Mouse (Mus musculus): ENCODE measurements around the gene Klhl26.

Gene Klhl26

DNA sequence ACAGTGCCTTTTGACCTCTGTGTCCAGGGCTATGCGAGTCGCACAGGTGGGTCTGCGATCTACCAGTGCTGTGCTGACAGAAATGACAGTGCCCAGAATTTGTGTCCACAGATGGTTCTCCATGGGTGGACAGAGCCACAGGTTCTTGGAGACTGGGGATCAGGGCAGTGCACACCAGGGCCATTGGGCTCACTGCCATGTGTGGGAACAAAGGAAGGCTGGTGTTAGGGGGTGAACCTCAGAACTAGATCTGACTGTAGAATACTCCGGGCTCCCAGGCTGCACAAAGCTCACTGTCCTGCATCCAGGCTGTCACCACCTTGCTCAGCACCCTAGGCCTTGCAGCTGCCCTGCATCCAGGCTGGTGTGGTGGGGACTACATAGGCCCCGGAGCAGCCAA, 66.5 kb downstream of the Klhl26 start:
- DNase-seq (ENCODE audit: low spot score), result no peak

DNA sequence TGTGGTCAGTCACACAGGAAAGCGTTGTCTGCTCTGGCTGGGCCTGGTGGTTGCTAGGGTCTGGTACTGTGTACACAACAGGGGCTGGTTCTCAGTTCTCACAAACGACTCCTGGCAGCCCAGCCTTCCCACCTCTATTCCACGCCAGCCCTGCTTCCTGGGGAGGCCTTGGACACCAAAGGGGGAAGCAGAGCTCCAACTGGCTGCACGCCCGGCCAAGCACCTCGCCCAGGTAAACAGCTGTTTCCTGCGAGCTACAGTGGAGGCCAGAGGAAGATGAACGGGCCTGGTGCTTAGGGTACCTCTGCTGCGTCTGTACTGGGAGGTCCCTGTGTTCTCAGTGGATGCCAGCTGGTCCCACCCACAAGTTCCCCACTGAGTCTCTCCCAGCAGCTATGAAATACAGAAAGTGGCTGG, 67.3 kb downstream of the Klhl26 start:
- DNase-seq (ENCODE audit: low spot score), result peak; percentile 46

DNA sequence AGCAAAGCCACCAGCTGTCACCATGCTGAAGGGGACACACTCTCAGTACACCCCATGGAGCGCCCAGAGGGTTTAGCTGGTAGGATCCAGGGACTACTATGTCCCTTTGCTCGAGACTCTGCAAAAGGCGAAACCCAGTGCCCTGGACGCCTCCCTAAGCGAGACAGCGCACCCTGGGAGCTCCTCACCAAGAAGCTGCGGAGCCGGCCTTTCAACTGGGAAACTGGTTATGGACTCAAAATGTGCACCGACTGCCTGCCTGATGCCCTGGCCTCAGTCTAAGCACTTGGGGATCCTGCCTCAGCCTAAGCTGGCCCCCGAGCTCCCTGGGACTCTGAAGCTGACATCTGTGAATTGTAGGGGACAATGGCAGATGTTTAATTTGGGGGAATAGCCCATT, 67.7 kb downstream of the Klhl26 start:
- no peak for DNase-seq (ENCODE audit: low spot score)

DNA sequence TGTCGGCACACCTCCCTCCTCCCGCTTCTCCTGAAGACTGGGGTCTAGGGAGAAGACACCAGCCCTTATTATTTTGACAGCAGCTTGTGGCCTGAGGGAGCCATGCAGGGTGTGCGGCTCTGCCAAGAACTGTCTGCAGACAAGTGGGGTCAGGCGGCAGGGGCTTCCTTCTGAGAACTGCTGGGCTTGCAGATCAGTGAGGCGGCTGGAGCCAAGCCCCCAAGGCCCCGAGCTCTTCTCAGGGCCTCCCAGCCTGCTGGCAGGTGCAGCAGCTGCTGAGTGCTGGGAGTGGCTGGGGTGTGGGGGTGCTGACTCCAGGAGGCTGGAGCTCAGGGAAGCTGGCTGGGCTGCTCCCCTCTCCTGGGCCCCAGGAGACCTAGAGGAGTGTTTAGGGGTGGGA, 68.5 kb downstream of the Klhl26 start:
- DNase-seq (ENCODE audit: low spot score), result no peak

DNA sequence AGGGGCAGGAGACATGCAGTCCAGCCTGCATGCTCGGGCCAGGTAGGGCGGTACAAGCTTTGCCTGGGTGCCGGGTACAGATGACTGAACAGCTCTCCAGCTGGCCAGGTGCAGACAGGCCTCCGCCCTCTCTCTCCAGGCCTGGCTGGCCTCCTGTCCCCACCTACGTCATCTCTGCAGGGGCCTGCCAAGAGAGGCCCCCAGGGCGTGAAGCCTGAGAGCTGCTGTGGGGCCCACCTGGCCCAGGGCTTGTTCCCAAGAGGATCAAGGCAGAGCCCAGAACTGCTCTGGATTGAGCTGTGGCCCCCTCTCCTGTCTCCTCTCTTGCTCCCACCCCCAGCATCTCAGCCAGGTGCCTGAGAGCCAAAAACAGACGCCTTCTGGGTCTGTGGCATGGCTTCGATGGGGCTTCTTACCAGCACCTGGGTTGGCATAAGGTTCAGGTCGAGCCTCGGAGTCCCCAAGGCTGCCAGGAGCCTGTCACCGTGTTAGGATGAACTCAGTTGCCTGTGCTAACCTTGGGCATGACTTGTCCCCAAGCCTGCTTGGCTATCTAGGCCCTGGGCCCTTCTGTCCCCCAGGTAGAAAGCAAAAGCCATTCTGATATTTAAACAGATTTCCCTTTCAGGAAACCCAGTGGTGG, 70.2 kb downstream of the Klhl26 start:
- no peak for DNase-seq (ENCODE audit: low spot score)

DNA sequence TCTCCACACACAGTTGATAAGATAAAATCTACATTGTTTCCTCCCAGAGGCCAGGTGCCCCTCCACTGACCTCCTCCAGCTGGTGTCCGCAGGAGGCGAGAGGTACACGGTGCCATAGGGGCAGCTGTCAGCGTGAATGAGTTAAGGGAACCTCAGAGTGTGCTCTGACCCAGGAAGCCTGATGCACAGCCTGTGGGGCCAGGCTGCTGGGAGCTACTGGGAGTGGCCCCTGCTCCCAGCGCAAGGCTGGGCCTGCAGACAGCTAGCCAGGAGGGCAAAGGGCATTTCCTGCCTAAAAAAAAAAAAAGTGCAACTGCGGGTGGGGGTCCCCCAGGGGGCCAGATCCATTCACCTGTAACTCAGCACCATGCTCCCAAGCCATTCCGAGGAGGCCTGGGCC, 71.6 kb downstream of the Klhl26 start:
- no peak for DNase-seq (ENCODE audit: low spot score)

DNA sequence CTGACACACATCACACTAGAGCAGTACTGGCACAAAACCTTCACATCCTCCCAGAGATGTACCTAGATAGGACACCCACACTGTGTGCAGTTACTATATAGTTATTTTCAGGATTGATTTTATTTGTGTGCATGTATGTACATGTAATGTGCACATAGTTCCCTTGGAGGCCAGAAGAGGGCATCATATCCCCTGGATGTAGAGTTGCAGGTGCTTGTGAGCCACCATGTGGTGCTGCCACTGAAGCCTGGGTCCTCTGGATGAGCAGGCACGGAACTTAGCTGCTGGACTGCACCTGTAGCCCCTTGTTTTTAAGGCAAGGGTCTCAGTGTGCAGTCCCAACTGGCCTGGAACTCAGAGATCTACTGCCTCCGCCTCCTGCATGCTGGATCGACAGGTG, 72.6 kb downstream of the Klhl26 start:
- DNase-seq (ENCODE audit: low spot score), result no peak
